Mouse (Mus musculus) limb, embryonic 14.5 days (tissue): ENCODE measurements around the gene Epn3. TPM values are rescaled to one million over a fixed set of nuclear protein-coding genes. Genes with fewer than 3 reads are reported as not detected.

Experiments used
- ATAC-seq: fragments of 200-750 bp; cut with Nextera tagmentation; 2 replicates; pipeline ENCODE4 v1.8.0; 2017; ENCODE audit warnings: low read depth, moderate number of reproducible peaks, moderate TSS enrichment; ENCODE audit not compliant: low FRiP score
- DNase-seq: peaks from one replicate; pipeline ENCODE4 v3.0.0-alpha.2; 2015; ENCODE audit warnings: low spot score
- H3K27ac ChIP-seq: fragments of 300-500 bp; sonication (generic); replicated peaks from 2 replicates; pipeline ENCODE4 v1.5.1; 2014; ENCODE audit warnings: low read depth, mild to moderate bottlenecking, low read length, moderate library complexity, mixed read lengths
- H3K27me3 ChIP-seq: fragments of 300-500 bp; sonication (generic); 2 replicates; pipeline ENCODE4 v1.6.1; 2014; ENCODE audit warnings: low read length, mixed read lengths; ENCODE audit not compliant: control insufficient read depth, insufficient read depth
- H3K36me3 ChIP-seq: fragments of 300-500 bp; sonication (generic); 2 replicates; pipeline ENCODE4 v1.6.1; 2014; ENCODE audit warnings: mild to moderate bottlenecking, low read length, moderate library complexity, mixed read lengths; ENCODE audit not compliant: control insufficient read depth, insufficient read depth
- H3K4me1 ChIP-seq: fragments of 300-500 bp; sonication (generic); 2 replicates; pipeline ENCODE4 v1.6.1; 2014; ENCODE audit warnings: antibody characterized with exemption, low read length, mixed read lengths; ENCODE audit not compliant: control insufficient read depth, insufficient read depth
- H3K4me2 ChIP-seq: fragments of 300-500 bp; sonication (generic); replicated peaks from 2 replicates; pipeline ENCODE4 v1.6.1; 2014; ENCODE audit warnings: low read depth, mild to moderate bottlenecking, low read length, moderate library complexity; ENCODE audit not compliant: severe bottlenecking
- H3K4me3 ChIP-seq: fragments of 300-500 bp; sonication (generic); replicated peaks from 2 replicates; pipeline ENCODE4 v1.5.1; 2014; ENCODE audit warnings: low read length
- H3K9ac ChIP-seq: fragments of 300-500 bp; sonication (generic); 2 replicates; pipeline ENCODE4 v1.6.1; 2014; ENCODE audit warnings: mild to moderate bottlenecking, low read depth, low read length, moderate library complexity; ENCODE audit not compliant: severe bottlenecking
- H3K9me3 ChIP-seq: fragments of 300-500 bp; sonication (generic); 2 replicates; pipeline ENCODE4 v1.6.1; 2016; ENCODE audit warnings: low read length; ENCODE audit not compliant: control insufficient read depth
- POLR2A ChIP-seq: fragments of 200-500 bp; IDR thresholded peaks from 2 replicates; pipeline ENCODE4 v1.8.0; 2012; ENCODE audit warnings: inconsistent platforms, mild to moderate bottlenecking, moderate library complexity, borderline replicate concordance; ENCODE audit not compliant: insufficient read depth, insufficient read length; ENCODE audit errors: extremely low read depth
- WGBS: fragments of 180-500 bp; shearing (Covaris S2); extraction: QIAGEN DNeasy Blood & Tissue Kit; methylation state at CpG from one replicate; pipeline ENCODE4 v1.1.7; 2014; 5-methylcytosine and 5-hydroxymethylcytosine counted together
- polyA plus RNA-seq, 2 experiments: library from polyadenylated mRNA; depleted of rRNA in 1 of 2; stranded (reverse) in 1 of 2; unstranded in 1 of 2; fragments of >200 nt; fragmentation: Nextera tagmentation in 1 of 2; extraction: Ambion mirVana in 1 of 2; gene quantifications; 2 replicates each; pipeline versions ENCODE4 v1.2.1 to v1.2.3; 2012 to 2014

Gene Epn3
- polyA plus RNA-seq, 2 experiments, result 3.0 to 3.5 TPM

DNA sequence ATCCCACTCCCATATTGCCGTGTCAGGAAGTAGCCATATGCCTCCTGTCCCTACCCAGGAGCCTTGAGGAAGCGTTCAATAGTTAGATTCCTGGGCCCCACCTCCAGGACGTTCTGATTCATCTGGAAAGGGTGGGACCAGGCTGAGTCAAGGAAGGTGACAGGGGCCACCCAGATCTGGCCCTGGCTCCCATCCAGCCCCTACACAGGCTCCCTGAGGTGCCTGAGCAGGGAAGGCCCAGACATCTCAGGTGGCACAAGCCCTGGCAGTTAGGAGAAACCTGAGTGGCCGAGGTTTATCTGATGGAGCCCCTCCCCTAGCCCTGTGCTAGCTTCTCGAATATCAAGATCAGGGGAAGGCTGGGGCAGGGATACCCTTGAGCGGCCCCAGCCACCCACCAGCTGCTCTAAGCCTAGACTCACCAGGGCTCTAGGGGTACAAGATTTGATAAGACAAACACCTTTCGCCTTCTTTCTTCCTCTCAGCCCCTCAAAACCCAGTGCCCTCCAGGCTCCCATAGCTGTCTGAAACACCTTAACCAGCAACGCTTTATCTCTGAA, 39.0 kb upstream of the Epn3 start:
- H3K9ac ChIP-seq, result no peak overlapping the region
- H3K4me1 ChIP-seq, result peaks cover 2% of the 10 kb centered on the region
- H3K4me3 ChIP-seq, result no peak overlapping the region
- DNase-seq (no peak), ATAC-seq (no peak)
- no peaks in the 10 kb centered on the region for H3K9me3 ChIP-seq
- whole genome bisulfite sequencing, result 46% methylated on average over 8 of the region's 8 CpGs
- no peak overlapping the region for H3K27ac ChIP-seq
- H3K4me2 ChIP-seq, result no peak overlapping the region
- no peak for TF ChIP-seq POLR2A
- H3K27me3 ChIP-seq, result no peaks in the 10 kb centered on the region
- peaks cover 14% of the 10 kb centered on the region; the same call in 1 of the 2 replicates for H3K36me3 ChIP-seq

DNA sequence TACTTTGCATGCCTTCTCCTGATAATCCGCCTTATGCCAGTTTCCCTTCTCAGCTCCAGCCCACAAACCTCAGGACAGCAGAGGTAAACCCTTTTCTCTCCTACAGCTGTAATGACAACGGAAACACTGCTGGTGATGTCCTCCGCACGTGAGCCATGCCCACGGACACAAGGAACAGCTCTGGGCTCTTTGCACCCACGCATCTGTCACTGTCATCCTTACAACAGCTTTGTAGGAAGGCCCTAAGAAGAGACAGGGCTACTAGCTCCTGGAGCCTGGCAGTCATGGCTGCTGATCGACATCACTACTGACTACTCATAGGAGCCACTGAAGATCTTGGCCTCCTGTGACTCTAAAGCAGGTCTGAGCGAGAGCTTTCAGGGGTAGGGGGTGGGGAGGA, 33.4 kb upstream of the Epn3 start:
- TF ChIP-seq POLR2A, result no peak
- WGBS, result 80% methylated on average over 8 of the region's 8 CpGs
- no peak for DNase-seq
- Histone ChIP-seq H3K36me3 (no peaks in the 10 kb centered on the region), H3K27ac (no peak overlapping the region), H3K4me2 (no peak overlapping the region), H3K9ac (no peak overlapping the region), H3K27me3 (no peaks in the 10 kb centered on the region), H3K4me1 (no peaks in the 10 kb centered on the region), H3K4me3 (no peak overlapping the region), H3K9me3 (no peaks in the 10 kb centered on the region)
- ATAC-seq, result no peak

DNA sequence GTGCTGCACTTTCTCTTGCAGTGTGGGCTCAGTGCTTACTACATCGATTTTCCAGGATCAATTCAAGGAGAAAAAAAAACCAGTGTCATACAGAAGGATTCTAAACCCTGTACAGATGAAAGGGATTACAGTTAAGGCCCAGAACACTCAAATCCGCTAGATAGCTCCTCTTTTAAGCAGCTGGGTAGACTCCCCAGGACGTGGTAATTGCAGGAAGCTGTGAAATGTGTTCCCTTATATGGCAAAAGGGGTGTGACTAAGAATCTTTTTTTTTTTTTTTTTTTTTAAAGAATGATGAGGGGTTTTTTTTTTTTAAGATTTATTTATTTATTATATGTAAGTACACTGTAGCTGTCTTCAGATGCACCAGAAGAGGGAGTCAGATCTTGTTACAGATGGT, 29.1 kb upstream of the Epn3 start:
- no peak for DNase-seq
- 40% methylated on average over 3 of the region's 3 CpGs for WGBS

DNA sequence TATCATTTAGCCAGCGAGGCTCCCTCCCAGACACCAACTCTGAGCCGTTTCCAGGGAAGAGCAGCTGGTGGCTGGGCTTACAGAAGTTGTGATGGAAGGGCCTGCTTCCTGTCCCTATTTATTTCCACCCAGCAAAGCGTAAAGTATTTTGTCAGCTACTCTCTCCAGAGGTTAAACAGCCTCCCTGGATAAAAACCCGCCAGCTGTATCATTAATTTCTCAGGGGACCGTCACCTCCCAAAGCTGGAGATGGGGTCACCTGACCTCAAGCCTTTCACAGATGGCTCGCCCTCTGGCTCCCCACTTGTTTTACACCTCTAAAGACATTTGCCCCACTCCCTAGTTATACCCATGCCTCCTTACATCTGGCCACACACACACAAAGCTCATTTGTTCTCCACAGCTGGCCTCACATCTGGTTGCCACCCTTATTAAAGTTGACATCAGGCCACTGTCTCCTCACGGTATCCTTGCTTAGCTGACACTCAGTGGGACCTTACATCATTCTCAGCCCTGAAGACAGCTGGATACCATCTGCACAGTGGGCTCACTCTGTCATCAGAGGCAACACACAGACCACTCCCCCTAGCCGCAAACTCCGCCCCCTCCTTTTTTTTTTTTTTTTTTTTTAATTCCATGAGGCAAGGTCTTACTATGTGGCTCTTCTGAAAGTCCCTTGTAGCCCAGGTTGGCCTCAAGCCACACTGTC, 26.6 kb upstream of the Epn3 start:
- Histone ChIP-seq H3K4me3 (no peak overlapping the region), H3K9ac (no peak overlapping the region), H3K4me2 (no peak overlapping the region), H3K4me1 (peaks cover 6% of the 10 kb centered on the region; the same call in 1 of the 2 replicates), H3K27ac (0 out of 2 replicates have a peak overlapping the region, but pooled peaks have one; percentile 39), H3K27me3 (no peaks in the 10 kb centered on the region), H3K9me3 (no peaks in the 10 kb centered on the region), H3K36me3 (no peaks in the 10 kb centered on the region)
- TF ChIP-seq POLR2A, result no peak
- ATAC-seq (peak; percentile 53), DNase-seq (peak; percentile 46)
- 24% methylated on average over 9 of the region's 9 CpGs for WGBS

More for the DNA sequence above, 29.1 kb upstream of the Epn3 start:
- Histone ChIP-seq H3K4me1 (peaks cover 6% of the 10 kb centered on the region; the same call in 1 of the 2 replicates), H3K4me3 (no peak overlapping the region), H3K27me3 (no peaks in the 10 kb centered on the region), H3K27ac (no peak overlapping the region), H3K4me2 (no peak overlapping the region), H3K9me3 (no peaks in the 10 kb centered on the region), H3K9ac (no peak overlapping the region), H3K36me3 (no peaks in the 10 kb centered on the region)
- TF ChIP-seq POLR2A, result no peak
- ATAC-seq, result no peak

DNA sequence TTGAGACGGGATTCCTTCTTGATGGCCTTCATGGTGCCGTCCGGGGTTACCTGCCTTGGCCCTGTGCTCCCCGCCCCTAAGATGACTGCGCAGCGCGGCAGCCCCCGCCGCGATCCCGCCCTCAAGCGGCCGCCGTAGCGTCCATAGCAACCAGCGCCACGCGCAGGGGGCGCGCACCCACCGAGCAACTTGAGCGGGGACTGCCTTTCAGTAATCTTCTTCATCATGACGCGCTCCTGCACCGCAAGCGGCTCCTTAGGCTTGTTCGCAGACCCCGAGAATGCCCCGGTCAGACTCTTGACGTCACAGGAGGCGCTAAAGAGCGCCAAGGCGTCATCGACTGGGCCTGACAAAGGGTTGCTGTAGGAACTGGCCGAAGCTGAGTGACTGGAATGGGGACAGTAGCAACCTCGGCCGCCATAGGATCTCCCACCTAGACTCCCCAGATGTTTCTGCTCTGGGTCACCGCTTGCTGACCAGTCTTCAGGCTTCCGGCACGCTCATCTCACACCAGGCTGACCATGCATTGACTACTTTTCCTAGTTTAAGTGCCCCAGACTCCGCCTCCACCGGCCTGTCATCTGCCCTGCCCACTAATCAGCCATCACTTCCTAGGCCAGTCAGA, 21.6 kb upstream of the Epn3 start, which contains the start of gene Mycbpap:
Gene Mycbpap (minus strand): TSS at position 524 of the 625 bp plus-strand sequence.
- H3K4me1 ChIP-seq, result peaks cover 9% of the 10 kb centered on the region; the same call in 1 of the 2 replicates
- peak within 1 kb of the TSS; percentile 49 for H3K4me3 ChIP-seq
- peak within 1 kb of the TSS; percentile 94 for H3K4me2 ChIP-seq
- TF ChIP-seq POLR2A, result no peak
- WGBS, result 1% methylated on average over 42 of the region's 42 CpGs
- ATAC-seq, result peak; percentile 80
- no peak within 1 kb of the TSS for H3K27ac ChIP-seq
- no peaks in the 10 kb centered on the region for H3K9me3 ChIP-seq
- no peaks in the 10 kb centered on the region for H3K27me3 ChIP-seq
- H3K36me3 ChIP-seq, result no peaks in the 10 kb centered on the region
- DNase-seq, result peak; percentile 23
- H3K9ac ChIP-seq, result peak within 1 kb of the TSS; percentile 65
